Mouse (Mus musculus) forebrain, embryonic 11.5 days (tissue): ENCODE results near the gene Gm4131. TPM values are rescaled to one million over a fixed set of nuclear protein-coding genes. Genes with fewer than 3 reads are reported as not detected.
"Not testable (repeated sequence)": the region's sequence is repeated elsewhere in the genome, so short reads cannot be mapped to it uniquely, and the experiment has no call there.

Source experiments
- ATAC-seq: fragments of 200-750 bp; cut with Nextera tagmentation; replicated peaks from 2 replicates; pipeline ENCODE4 v1.8.0; 2017; ENCODE audit warnings: moderate TSS enrichment; ENCODE audit not compliant: low FRiP score
- DNase-seq: peaks from one replicate; pipeline ENCODE4 v3.0.0-alpha.2; 2017; ENCODE audit warnings: low spot score
- H3K27ac ChIP-seq: fragments of 300-500 bp; sonication (generic); 2 replicates; pipeline ENCODE4 v1.5.1; 2014; ENCODE audit warnings: low read depth, low read length
- H3K27me3 ChIP-seq: fragments of 300-500 bp; sonication (generic); 2 replicates; pipeline ENCODE4 v1.6.1; 2014; ENCODE audit warnings: mild to moderate bottlenecking, low read length, mixed read lengths; ENCODE audit not compliant: control insufficient read depth, insufficient read depth
- H3K36me3 ChIP-seq: fragments of 300-500 bp; sonication (generic); 2 replicates; pipeline ENCODE4 v1.6.1; 2014; ENCODE audit warnings: mild to moderate bottlenecking, low read length, moderate library complexity, mixed read lengths; ENCODE audit not compliant: control insufficient read depth, insufficient read depth
- H3K4me1 ChIP-seq: fragments of 300-500 bp; sonication (generic); replicated peaks from 2 replicates; pipeline ENCODE4 v1.6.1; 2014; ENCODE audit warnings: low read length, mixed read lengths; ENCODE audit not compliant: control insufficient read depth, insufficient read depth
- H3K4me2 ChIP-seq: fragments of 300-500 bp; sonication (generic); 2 replicates; pipeline ENCODE4 v1.6.1; 2014; ENCODE audit warnings: low read depth, mild to moderate bottlenecking, low read length, moderate library complexity, mixed read lengths; ENCODE audit not compliant: severe bottlenecking
- H3K4me3 ChIP-seq: fragments of 300-500 bp; sonication (generic); 2 replicates; pipeline ENCODE4 v1.5.1; 2014; ENCODE audit warnings: low read depth, low read length
- H3K9ac ChIP-seq: fragments of 300-500 bp; sonication (generic); 2 replicates; pipeline ENCODE4 v1.6.1; 2014; ENCODE audit warnings: low read length
- H3K9me3 ChIP-seq: fragments of 300-500 bp; sonication (generic); 2 replicates; pipeline ENCODE4 v1.6.1; 2016; ENCODE audit warnings: low read length, mixed read lengths; ENCODE audit not compliant: control insufficient read depth
- WGBS: fragments of 180-500 bp; shearing (Covaris S2); extraction: QIAGEN DNeasy Blood & Tissue Kit; methylation state at CpG from one replicate; pipeline ENCODE4 v1.1.7; 2014; 5-methylcytosine and 5-hydroxymethylcytosine counted together
- polyA plus RNA-seq: library from polyadenylated mRNA; unstranded; fragments of >200 nt; fragmentation: Nextera tagmentation; extraction: Ambion mirVana; gene quantifications from 2 replicates; pipeline ENCODE4 v1.2.1, GENCODE M21; 2014

Gene Gm4131
- not detected in 2 replicates for polyA plus RNA-seq

DNA sequence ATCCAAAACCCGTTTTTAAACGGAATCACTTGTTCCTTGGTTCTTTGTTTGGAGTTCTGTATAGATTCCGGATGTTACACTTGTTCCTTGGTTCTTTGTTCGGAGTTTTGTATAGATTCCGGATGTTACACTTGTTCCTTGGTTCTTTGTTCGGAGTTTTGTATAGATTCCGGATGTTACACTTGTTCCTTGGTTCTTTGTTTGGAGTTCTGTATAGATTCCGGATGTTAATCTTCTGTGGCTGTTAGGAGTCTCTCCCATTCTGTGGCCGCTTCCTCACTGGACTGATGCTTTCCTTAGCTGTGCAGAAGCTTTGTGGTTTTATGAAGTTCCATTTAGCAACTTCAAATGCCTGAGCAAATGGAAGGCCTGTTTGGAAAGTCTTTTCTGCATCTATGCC, at the start of gene Gm4131:
TSS of gene Gm4131 (minus strand) at position 101 of the 400 bp plus-strand sequence.
- H3K4me2 ChIP-seq, H3K9me3 ChIP-seq, H3K36me3 ChIP-seq, H3K4me3 ChIP-seq, ATAC-seq, DNase-seq, H3K27me3 ChIP-seq, H3K27ac ChIP-seq, H3K4me1 ChIP-seq, H3K9ac ChIP-seq: not testable (repeated sequence)
- 78% methylated on average over 9 of the region's 9 CpGs for WGBS

- WGBS, result 89% methylated on average over 3 of the region's 3 CpGs
- no peak overlapping the region for H3K4me2 ChIP-seq
- H3K4me1 ChIP-seq, result no peaks in the 10 kb centered on the region
- ATAC-seq (no peak), DNase-seq (no peak)
- no peaks in the 10 kb centered on the region for H3K27me3 ChIP-seq
- H3K36me3 ChIP-seq, result no peaks in the 10 kb centered on the region; the same call in 1 of the 2 replicates
- no peak overlapping the region for H3K9ac ChIP-seq
- H3K4me3 ChIP-seq, result no peak overlapping the region
- H3K27ac ChIP-seq, result no peak overlapping the region
- no peaks in the 10 kb centered on the region for H3K9me3 ChIP-seq
Measured at GRCm38 (mm10) chr14:62609904-62610303, 43.2 kb upstream of the Gm4131 start.

GRCm38 (mm10) chr14:62607791-62608196, 41.1 kb upstream of the Gm4131 start:
- H3K27ac ChIP-seq, result no peak overlapping the region
- WGBS, result 87% methylated on average over 8 of the region's 8 CpGs
- no peak for DNase-seq

DNA sequence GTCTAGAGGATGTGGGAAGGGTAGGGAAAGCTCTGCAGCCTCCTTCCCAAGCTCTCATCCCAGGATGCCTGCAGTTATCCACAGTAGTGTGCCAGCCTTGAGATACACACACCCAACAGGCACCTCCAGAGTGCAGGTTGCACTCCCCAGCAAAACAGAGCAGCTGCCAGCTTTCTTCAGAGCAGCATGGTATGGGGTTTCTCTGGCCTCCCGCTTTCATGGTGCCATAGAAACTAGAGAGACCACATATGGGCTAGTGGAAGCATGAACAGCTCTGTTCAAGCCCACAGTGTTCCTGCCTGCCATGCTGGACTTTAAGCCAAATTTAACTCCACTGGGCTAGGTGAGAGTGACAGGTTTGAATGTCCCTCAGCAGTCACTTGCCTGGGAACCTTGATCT, 36.1 kb upstream of the Gm4131 start:
- no peak overlapping the region for H3K27ac ChIP-seq
- H3K4me1 ChIP-seq, result peaks cover 2% of the 10 kb centered on the region; the same call in 1 of the 2 replicates
- H3K9ac ChIP-seq, result no peak overlapping the region
- no peak overlapping the region for H3K4me3 ChIP-seq
- H3K36me3 ChIP-seq, result no peaks in the 10 kb centered on the region; the same call in 1 of the 2 replicates
- no peaks in the 10 kb centered on the region for H3K27me3 ChIP-seq
- 95% methylated on average over 1 of the region's 1 CpGs for WGBS
- H3K9me3 ChIP-seq, result no peaks in the 10 kb centered on the region
- DNase-seq (no peak), ATAC-seq (no peak)
- no peak overlapping the region for H3K4me2 ChIP-seq

More at GRCm38 (mm10) chr14:62607791-62608196, 41.1 kb upstream of the Gm4131 start:
- no peaks in the 10 kb centered on the region for H3K9me3 ChIP-seq
- no peaks in the 10 kb centered on the region for H3K4me1 ChIP-seq
- no peak overlapping the region for H3K4me3 ChIP-seq
- no peak for ATAC-seq
- no peaks in the 10 kb centered on the region; the same call in 1 of the 2 replicates for H3K36me3 ChIP-seq
- H3K4me2 ChIP-seq, result no peak overlapping the region
- H3K9ac ChIP-seq, result no peak overlapping the region
- H3K27me3 ChIP-seq, result no peaks in the 10 kb centered on the region

- H3K9ac ChIP-seq, result no peak overlapping the region; the same call in 1 of the 2 replicates
- no peak overlapping the region for H3K4me3 ChIP-seq
- ATAC-seq, result no peak
- 80% methylated on average over 1 of the region's 1 CpGs for WGBS
- no peak overlapping the region for H3K27ac ChIP-seq
- H3K36me3 ChIP-seq, result no peaks in the 10 kb centered on the region; the same call in 1 of the 2 replicates
- DNase-seq, result no peak
- H3K9me3 ChIP-seq, result no peaks in the 10 kb centered on the region
- no peak overlapping the region for H3K4me2 ChIP-seq
- H3K27me3 ChIP-seq, result no peaks in the 10 kb centered on the region
- H3K4me1 ChIP-seq, result peaks cover 2% of the 10 kb centered on the region; the same call in 1 of the 2 replicates
Measured at GRCm38 (mm10) chr14:62602271-62602670, 35.5 kb upstream of the Gm4131 start.

GRCm38 (mm10) chr14:62600109-62600522, 33.4 kb upstream of the Gm4131 start:
- Histone ChIP-seq H3K36me3 (no peaks in the 10 kb centered on the region), H3K27me3 (no peaks in the 10 kb centered on the region), H3K27ac (no peak overlapping the region), H3K4me3 (no peak overlapping the region), H3K4me2 (no peak overlapping the region), H3K4me1 (peaks cover 2% of the 10 kb centered on the region; the same call in 1 of the 2 replicates), H3K9ac (no peak overlapping the region), H3K9me3 (no peaks in the 10 kb centered on the region)
- WGBS, result 42% methylated on average over 6 of the region's 6 CpGs
- ATAC-seq (peak; percentile 65; the same call in 1 of the 2 replicates), DNase-seq (no peak)

GRCm38 (mm10) chr14:62585338-62585737, 18.6 kb upstream of the Gm4131 start:
- no peaks in the 10 kb centered on the region for H3K27me3 ChIP-seq
- no peak overlapping the region for H3K4me2 ChIP-seq
- DNase-seq (peak; percentile 61), ATAC-seq (peak; percentile 87)
- WGBS, result 7% methylated on average over 3 of the region's 3 CpGs
- H3K9ac ChIP-seq, result no peak overlapping the region
- H3K4me3 ChIP-seq, result no peak overlapping the region
- H3K9me3 ChIP-seq, result no peaks in the 10 kb centered on the region
- no peaks in the 10 kb centered on the region; the same call in 1 of the 2 replicates for H3K36me3 ChIP-seq
- peak overlapping the region; percentile 85 for H3K27ac ChIP-seq
- peaks cover 25% of the 10 kb centered on the region for H3K4me1 ChIP-seq

DNA sequence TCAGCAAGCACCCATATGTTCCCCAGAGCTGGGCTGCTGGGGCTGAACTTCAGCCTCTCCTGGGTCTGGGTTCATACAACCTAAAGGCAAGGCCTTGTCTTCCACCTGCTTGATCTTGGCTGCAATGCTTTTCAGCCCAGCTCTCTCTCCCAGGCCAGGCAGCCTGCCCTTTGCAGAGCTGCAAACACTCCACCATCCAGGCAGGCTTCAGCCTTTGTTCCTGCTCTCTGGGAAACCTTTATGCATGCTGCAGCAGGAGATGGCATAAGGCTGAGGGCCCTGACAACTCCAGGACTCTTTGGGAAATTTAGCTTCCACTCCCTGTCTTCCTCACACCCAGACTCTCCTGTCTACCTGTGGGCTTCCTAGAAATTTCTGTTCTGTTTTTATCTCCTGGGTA, 17.9 kb upstream of the Gm4131 start:
- Histone ChIP-seq H3K9ac (no peak overlapping the region; the same call in 1 of the 2 replicates), H3K4me1 (peaks cover 25% of the 10 kb centered on the region), H3K4me3 (no peak overlapping the region), H3K27ac (peak overlapping the region; percentile 85), H3K27me3 (no peaks in the 10 kb centered on the region), H3K4me2 (no peak overlapping the region), H3K9me3 (no peaks in the 10 kb centered on the region), H3K36me3 (no peaks in the 10 kb centered on the region; the same call in 1 of the 2 replicates)
- ATAC-seq, result no peak
- DNase-seq, result peak; percentile 50

GRCm38 (mm10) chr14:62581768-62582167, 15.0 kb upstream of the Gm4131 start:
- Histone ChIP-seq H3K36me3 (no peaks in the 10 kb centered on the region), H3K4me3 (no peak overlapping the region), H3K9ac (no peak overlapping the region), H3K4me1 (peaks cover 25% of the 10 kb centered on the region), H3K4me2 (no peak overlapping the region), H3K27me3 (no peaks in the 10 kb centered on the region), H3K27ac (peak overlapping the region; percentile 79), H3K9me3 (no peaks in the 10 kb centered on the region)
- ATAC-seq (0 out of 2 replicates have a peak, but pooled peaks have one; percentile 34), DNase-seq (peak; percentile 53)
- WGBS, result 22% methylated on average over 9 of the region's 9 CpGs
